Mouse (Mus musculus) CH12.LX (cell line): Measurements from ENCODE around the gene Tmem44. TPM values are rescaled to one million over a fixed set of nuclear protein-coding genes. Genes with fewer than 3 reads are reported as not detected.

Experiments
- DNase-seq: peaks from one replicate; pipeline ENCODE4 v3.0.0-alpha.2; 2013; ENCODE audit errors: extremely low read depth
- H3K27ac ChIP-seq: 2 replicates; pipeline ENCODE4 v1.5.1; 2012; ENCODE audit warnings: low read depth, mild to moderate bottlenecking, control low read depth, moderate library complexity; ENCODE audit not compliant: insufficient read depth
- H3K27me3 ChIP-seq: replicated peaks from 2 replicates; pipeline ENCODE3; 2012; ENCODE audit warnings: inconsistent platforms
- H3K36me3 ChIP-seq, 2 experiments: replicated peaks in 1 of 2; 2 replicates each; pipeline versions ENCODE3 to v1.6.1; 2012; ENCODE audit warnings: inconsistent platforms in 1 of 2, low read length in 1 of 2, mild to moderate bottlenecking in 1 of 2, mixed read lengths in 1 of 2, moderate library complexity in 1 of 2; ENCODE audit not compliant: control insufficient read depth in 1 of 2, insufficient read depth in 1 of 2
- H3K4me1 ChIP-seq, 2 experiments: 2 replicates each; pipeline ENCODE4 v1.6.1; 2012; ENCODE audit warnings: inconsistent platforms in 1 of 2, moderate library complexity in 1 of 2; ENCODE audit not compliant: insufficient read depth in 2 of 2, control insufficient read depth in 1 of 2
- H3K4me2 ChIP-seq: 2 replicates; pipeline ENCODE4 v1.6.1; 2012; ENCODE audit warnings: low read depth, mild to moderate bottlenecking, control low read depth; ENCODE audit not compliant: poor library complexity, insufficient read depth, severe bottlenecking
- H3K4me3 ChIP-seq, 3 experiments: fragments of 150-350 bp in 1 of 3; sonication (generic) in 1 of 3; replicated peaks in 1 of 3; 2 replicates each; pipeline versions ENCODE3 to v1.5.1; 2011 to 2012; ENCODE audit warnings: low read depth in 2 of 3, low read length in 2 of 3, mild to moderate bottlenecking in 2 of 3, moderate library complexity in 2 of 3, control low read depth in 1 of 3, improper control_type of control experiment in 1 of 3, inconsistent platforms in 1 of 3, mixed read lengths in 1 of 3; ENCODE audit not compliant: poor library complexity in 1 of 3
- H3K79me2 ChIP-seq: replicated peaks from 2 replicates; pipeline ENCODE4 v1.6.1; 2012; ENCODE audit warnings: mild to moderate bottlenecking, moderate library complexity; ENCODE audit not compliant: control insufficient read depth, poor library complexity, insufficient read depth, severe bottlenecking; ENCODE audit errors: extremely low read depth
- H3K9ac ChIP-seq: 2 replicates; pipeline ENCODE4 v1.6.1; 2012; ENCODE audit warnings: low read depth, mild to moderate bottlenecking, control low read depth, moderate library complexity; ENCODE audit not compliant: insufficient read depth
- H3K9me3 ChIP-seq: replicated peaks from 2 replicates; pipeline ENCODE3; 2012; ENCODE audit warnings: low read length, inconsistent platforms, mixed read lengths
- CHD1 ChIP-seq: IDR thresholded peaks from 2 replicates; pipeline ENCODE4 v1.6.1; 2012; ENCODE audit warnings: low read depth, low read length, improper control_type of control experiment, inconsistent platforms
- CHD2 ChIP-seq: IDR thresholded peaks from 2 replicates; pipeline ENCODE4 v1.6.1; 2011; ENCODE audit warnings: low read length, improper control_type of control experiment
- EP300 ChIP-seq: IDR thresholded peaks from 2 replicates; pipeline ENCODE4 v1.6.1; 2011; ENCODE audit warnings: low read length, improper control_type of control experiment
- ETS1 ChIP-seq: conservative IDR thresholded peaks from 2 replicates; pipeline ENCODE4 v1.6.1; 2012; ENCODE audit warnings: low read depth, mild to moderate bottlenecking, inconsistent platforms, low read length, improper control_type of control experiment, moderate library complexity
- GABPA ChIP-seq: IDR thresholded peaks from 2 replicates; pipeline ENCODE4 v1.6.1; 2012; ENCODE audit warnings: low read depth, low read length, improper control_type of control experiment, inconsistent platforms; ENCODE audit not compliant: insufficient replicate concordance
- MAFK ChIP-seq: IDR thresholded peaks from 2 replicates; pipeline ENCODE4 v1.6.1; 2011; ENCODE audit warnings: low read length, improper control_type of control experiment; ENCODE audit not compliant: insufficient replicate concordance
- MAX ChIP-seq: IDR thresholded peaks from 2 replicates; pipeline ENCODE4 v1.6.1; 2011; ENCODE audit warnings: low read length, improper control_type of control experiment
- MYC ChIP-seq: IDR thresholded peaks from 2 replicates; pipeline ENCODE4 v1.6.1; 2011; ENCODE audit warnings: low read depth, mild to moderate bottlenecking, improper control_type of control experiment, low read length
- NELFE ChIP-seq: IDR thresholded peaks from 2 replicates; pipeline ENCODE4 v1.6.1; 2011; ENCODE audit warnings: low read depth, low read length, improper control_type of control experiment
- NRF1 ChIP-seq: IDR thresholded peaks from 2 replicates; pipeline ENCODE4 v1.6.1; 2014; ENCODE audit warnings: low read depth, mild to moderate bottlenecking, inconsistent platforms, low read length, improper control_type of control experiment, moderate library complexity
- PAX5 ChIP-seq: IDR thresholded peaks from 2 replicates; pipeline ENCODE4 v1.6.1; 2012; ENCODE audit warnings: low read length, inconsistent platforms, mixed read lengths
- SMC3 ChIP-seq: IDR thresholded peaks from 2 replicates; pipeline ENCODE4 v1.6.1; 2011; ENCODE audit warnings: low read depth, low read length, improper control_type of control experiment
- TCF12 ChIP-seq: IDR thresholded peaks from 2 replicates; pipeline ENCODE4 v1.6.1; 2014; ENCODE audit warnings: low read depth, mild to moderate bottlenecking, inconsistent platforms, low read length, improper control_type of control experiment
- UBTF ChIP-seq: IDR thresholded peaks from 2 replicates; pipeline ENCODE4 v1.6.1; 2012; ENCODE audit warnings: low read depth, mild to moderate bottlenecking, inconsistent platforms, low read length, improper control_type of control experiment, moderate library complexity
- USF2 ChIP-seq: conservative IDR thresholded peaks from 2 replicates; pipeline ENCODE4 v1.6.1; 2011; ENCODE audit warnings: low read depth, low read length, improper control_type of control experiment
- ZC3H11A ChIP-seq: IDR thresholded peaks from 2 replicates; pipeline ENCODE4 v1.6.1; 2012; ENCODE audit warnings: low read depth, mild to moderate bottlenecking, inconsistent platforms, low read length, improper control_type of control experiment
- ZKSCAN1 ChIP-seq: IDR thresholded peaks from 2 replicates; pipeline ENCODE4 v1.6.1; 2012; ENCODE audit warnings: low read depth, inconsistent platforms, low read length, improper control_type of control experiment, borderline replicate concordance
- ZNF384 ChIP-seq: IDR thresholded peaks from 2 replicates; pipeline ENCODE4 v1.6.1; 2012; ENCODE audit warnings: low read depth, low read length, improper control_type of control experiment, inconsistent platforms
- dilution Hi-C: fragments of 300-500 bp; cut with MboI; formaldehyde crosslinking; loops from 2 replicates; pipeline ENCODE4 v1.14.3; 2020; ENCODE audit warnings: low sequenced_read_pairs; ENCODE audit not compliant: extremely low pct_unique_long_range_greater_than_20kb, extremely low pct_ligation_motif_present
- in situ Hi-C: fragments of 300-500 bp; cut with MboI; formaldehyde crosslinking; loops from 3 replicates; pipeline ENCODE4 v1.14.3; 2019; ENCODE audit warnings: low sequenced_read_pairs, low pct_ligation_motif_present, low pct_unique_long_range_greater_than_20kb, mixed read lengths
- polyA plus RNA-seq: library from polyadenylated mRNA; unstranded; fragments of >175 nt; gene quantifications from 2 replicates; pipeline ENCODE4 v1.2.1, GENCODE M21; 2012; ENCODE audit warnings: low read depth; ENCODE audit not compliant: insufficient read length
- total RNA-seq, 2 experiments: library from RNA; depleted of rRNA; stranded (reverse); fragments of 300-350 nt in 1 of 2; fragments of >200 nt in 1 of 2; gene quantifications; 2 replicates each; pipeline ENCODE4 v1.2.3; 2012 to 2014

Gene Tmem44
- total and polyA plus RNA-seq, 3 experiments, result 0.16 to 0.70 (median 0.51) TPM

- Histone ChIP-seq H3K4me1 (peaks cover 1 to 16% of the 10 kb centered on the region in 2 experiments), H3K9me3 (no peaks in the 10 kb centered on the region)
- in situ Hi-C loops, result no loop called here
Measured at GRCm38 (mm10) chr16:30507120-30507519, 43.5 kb downstream of the Tmem44 start.

GRCm38 (mm10) chr16:30505311-30506031 lies 45.2 kb downstream of the Tmem44 start:
- Histone ChIP-seq H3K79me2 (no peaks in the 10 kb centered on the region), H3K27ac (no peak overlapping the region), H3K36me3 (no peaks in the 10 kb centered on the region), H3K9me3 (no peaks in the 10 kb centered on the region), H3K27me3 (peaks cover 3% of the 10 kb centered on the region), H3K4me1 (peaks cover 0 to 9% of the 10 kb centered on the region in 2 experiments; a peak in 2 of 4 replicates), H3K4me3 (no peak overlapping the region), H3K9ac (no peak overlapping the region), H3K4me2 (no peak overlapping the region)
- dilution Hi-C loops (no loop called here), in situ Hi-C loops (no loop called here)
- no peak for TF ChIP-seq PAX5
- no peak for TF ChIP-seq MYC
- TF ChIP-seq NELFE, result no peak
- no peak for TF ChIP-seq ZKSCAN1
- no peak for TF ChIP-seq EP300
- no peak for TF ChIP-seq ZC3H11A
- TF ChIP-seq MAFK, result no peak
- DNase-seq, result no peak

More at GRCm38 (mm10) chr16:30507120-30507519, 43.5 kb downstream of the Tmem44 start:
- Histone ChIP-seq H3K4me3 (no peak overlapping the region), H3K27ac (no peak overlapping the region), H3K4me2 (no peak overlapping the region), H3K9ac (no peak overlapping the region), H3K36me3 (no peaks in the 10 kb centered on the region), H3K27me3 (peaks cover 3% of the 10 kb centered on the region), H3K79me2 (no peaks in the 10 kb centered on the region)
- DNase-seq, result no peak
- TF ChIP-seq MAX (no peak), SMC3 (no peak), ZNF384 (no peak), USF2 (no peak), ETS1 (no peak), NRF1 (no peak), ZKSCAN1 (no peak), TCF12 (no peak), CHD1 (no peak), UBTF (no peak), MYC (no peak), CHD2 (no peak), MAFK (no peak), GABPA (no peak)
- dilution Hi-C loops, result no loop called here
